Mouse (Mus musculus) embryo, embryonic 11 days (tissue): Measurements from ENCODE around the gene Rsbn1.
A peak's percentile ranks its signal among the peaks of the same experiment; 100 is the strongest.

ENCODE experiments used
- DNase-seq: peaks from one replicate; pipeline ENCODE4 v3.0.0-alpha.2; 2015

Gene Rsbn1

GRCm38 (mm10) chr3:103914010-103914669 lies at the start of gene Rsbn1:
Gene Rsbn1, plus strand, starts transcription at chr3:103914120.
- peak; percentile 99 for DNase-seq

GRCm38 (mm10) chr3:103864200-103864599 lies 49.7 kb upstream of the Rsbn1 start:
- DNase-seq: no peak

DNA sequence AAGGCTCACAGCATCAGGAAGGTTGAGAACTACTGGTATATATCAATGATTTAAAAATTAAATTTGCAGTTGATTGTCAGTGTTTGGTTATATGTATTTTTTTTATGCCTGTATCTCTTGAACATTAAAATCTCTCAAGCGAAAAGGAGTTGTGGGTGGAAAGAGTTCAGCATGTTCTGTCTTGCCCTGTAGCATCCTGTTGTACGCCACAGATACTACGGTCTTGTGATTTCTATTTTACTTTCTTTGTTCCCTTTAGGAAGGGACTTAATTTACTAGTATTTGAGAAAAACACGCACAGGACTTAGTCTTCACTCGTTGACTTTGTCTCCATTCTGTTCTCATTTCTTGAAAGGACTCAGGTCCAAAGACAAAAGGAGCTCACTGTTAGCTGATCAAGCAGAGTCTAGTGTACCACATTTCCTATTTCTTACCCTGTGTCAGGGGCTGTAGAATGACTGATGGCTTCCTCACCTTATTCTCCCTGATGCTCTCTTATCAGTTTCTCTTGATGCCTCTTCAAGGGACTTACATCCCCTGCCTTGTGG lies 46.4 kb upstream of the Rsbn1 start:
- DNase-seq: no peak

DNA sequence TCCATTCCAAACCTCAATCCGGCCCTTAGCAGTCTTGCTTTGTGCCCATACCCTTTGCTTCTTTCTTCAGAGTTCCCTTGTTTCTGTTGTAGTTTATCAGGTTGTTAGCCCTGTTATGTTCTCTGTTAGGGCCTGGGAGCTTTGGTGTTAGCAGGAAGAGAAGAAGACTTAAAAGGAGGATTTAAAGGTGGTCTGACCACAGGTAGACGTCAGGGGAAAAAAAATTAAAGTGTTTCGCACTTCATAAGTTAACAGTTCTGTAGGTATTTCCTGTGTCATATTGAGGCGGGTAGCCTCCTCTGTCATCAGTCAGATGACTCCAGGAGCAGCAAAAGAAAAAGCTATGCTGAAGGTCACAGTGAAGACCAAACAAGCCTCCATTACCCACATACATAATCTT lies 45.9 kb upstream of the Rsbn1 start:
- no peak for DNase-seq

DNA sequence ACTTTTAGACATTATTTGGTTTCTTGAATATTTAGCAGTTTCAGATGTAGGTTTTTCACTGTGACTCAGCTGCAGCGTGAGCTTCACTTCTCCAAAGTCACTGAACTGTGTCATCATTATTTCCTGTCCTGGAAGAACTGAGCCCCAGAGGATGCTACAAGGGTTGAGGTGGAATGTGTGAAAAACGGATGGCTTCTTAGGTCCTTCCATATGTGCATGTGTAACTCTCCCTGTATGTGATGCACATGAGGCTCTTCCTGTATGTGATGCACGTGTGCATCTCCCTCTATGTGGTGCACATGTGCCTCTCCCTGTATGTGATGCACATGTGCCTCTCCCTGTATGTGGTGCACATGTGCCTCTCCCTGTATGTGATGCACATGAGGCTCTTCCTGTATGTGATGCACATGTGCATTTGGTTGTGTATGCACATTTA lies 41.2 kb upstream of the Rsbn1 start:
- no peak for DNase-seq

- no peak for DNase-seq
Measured at GRCm38 (mm10) chr3:103874329-103874728, 39.6 kb upstream of the Rsbn1 start.

DNA sequence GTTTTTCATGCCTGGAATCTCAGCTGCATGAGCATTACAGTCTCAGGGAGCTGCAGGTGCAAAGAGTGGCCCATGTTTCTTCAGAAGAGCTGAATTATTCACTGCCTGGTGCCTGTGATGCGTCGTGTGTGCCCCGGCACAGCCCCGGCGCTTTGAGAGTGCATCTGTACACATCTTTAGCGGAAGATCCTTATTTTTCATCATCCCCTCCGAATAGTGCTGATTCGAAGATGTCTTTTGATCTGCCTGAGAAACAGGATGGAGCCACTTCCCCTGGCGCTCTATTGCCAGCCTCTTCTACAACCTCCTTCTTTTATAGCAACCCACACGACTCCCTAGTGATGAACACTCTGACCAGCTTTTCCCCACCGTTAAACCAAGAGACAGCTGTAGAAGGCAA lies 28.0 kb upstream of the Rsbn1 start:
- DNase-seq: no peak

GRCm38 (mm10) chr3:103887581-103887980 lies 26.3 kb upstream of the Rsbn1 start:
- DNase-seq: peak; percentile 68

GRCm38 (mm10) chr3:103893374-103893773 lies 20.5 kb upstream of the Rsbn1 start:
- no peak for DNase-seq

GRCm38 (mm10) chr3:103904705-103905104 lies 9.2 kb upstream of the Rsbn1 start:
- peak; percentile 23 for DNase-seq

DNA sequence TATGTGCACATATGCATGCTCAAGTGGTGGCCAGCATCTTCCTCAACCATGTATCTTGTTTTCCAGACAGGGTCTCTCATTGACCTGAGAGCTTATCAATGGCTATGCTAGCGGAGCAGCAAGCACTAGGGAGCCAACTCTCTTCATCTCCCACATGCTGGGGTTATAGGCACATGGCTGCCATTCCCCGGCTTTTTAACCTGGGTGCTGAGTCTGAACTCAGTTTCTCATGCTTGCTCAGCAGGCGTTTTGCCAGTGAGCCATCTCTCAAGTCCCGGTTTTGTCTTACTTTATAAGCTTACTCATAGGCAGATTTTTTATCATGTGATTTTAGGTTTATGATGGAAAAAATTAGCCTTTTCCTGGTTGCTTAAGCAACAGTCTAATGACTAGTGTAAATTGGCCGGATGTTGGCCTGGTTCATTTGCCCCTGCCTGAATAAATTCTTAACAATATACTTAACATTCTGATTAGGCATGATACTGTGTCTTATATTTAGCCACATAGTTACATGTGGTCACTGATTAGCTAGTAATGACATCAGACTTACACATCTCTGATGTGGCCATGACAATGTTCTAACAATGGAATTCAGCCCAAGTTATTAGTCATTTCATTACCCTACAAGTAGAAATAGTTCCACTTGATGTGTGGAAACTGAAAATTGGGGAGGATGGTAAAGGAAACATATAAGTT lies 6.4 kb upstream of the Rsbn1 start:
- DNase-seq: no peak

GRCm38 (mm10) chr3:103908781-103909180 lies 5.1 kb upstream of the Rsbn1 start:
- no peak for DNase-seq

DNA sequence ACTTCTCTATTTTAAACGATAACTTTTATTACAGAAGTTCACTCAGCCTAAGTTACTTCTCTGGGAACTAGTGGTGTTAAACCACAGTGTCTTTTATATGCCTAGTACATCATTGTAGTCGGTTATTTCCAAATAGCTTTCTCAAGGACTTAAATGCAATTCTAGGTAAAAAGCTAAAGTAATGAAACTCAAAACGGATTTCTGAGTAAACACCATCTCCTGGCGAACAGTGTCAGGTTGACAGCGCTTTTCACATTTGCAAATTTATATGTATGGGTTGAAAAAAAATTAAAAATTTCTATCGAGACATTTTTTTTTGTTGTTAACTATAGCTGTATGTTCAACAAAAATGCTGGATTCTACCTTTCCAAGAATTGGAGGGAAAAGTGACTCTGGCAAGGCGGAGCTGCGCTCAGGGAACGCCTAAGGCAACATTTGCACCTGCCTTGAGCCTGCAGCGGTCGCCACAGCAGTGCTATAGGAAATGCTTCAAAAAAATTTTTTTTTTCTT lies 414 bp upstream of the Rsbn1 start:
- peak; percentile 61 for DNase-seq

GRCm38 (mm10) chr3:103914732-103915508 lies 1.0 kb downstream of the Rsbn1 start:
- peak; percentile 62 for DNase-seq

DNA sequence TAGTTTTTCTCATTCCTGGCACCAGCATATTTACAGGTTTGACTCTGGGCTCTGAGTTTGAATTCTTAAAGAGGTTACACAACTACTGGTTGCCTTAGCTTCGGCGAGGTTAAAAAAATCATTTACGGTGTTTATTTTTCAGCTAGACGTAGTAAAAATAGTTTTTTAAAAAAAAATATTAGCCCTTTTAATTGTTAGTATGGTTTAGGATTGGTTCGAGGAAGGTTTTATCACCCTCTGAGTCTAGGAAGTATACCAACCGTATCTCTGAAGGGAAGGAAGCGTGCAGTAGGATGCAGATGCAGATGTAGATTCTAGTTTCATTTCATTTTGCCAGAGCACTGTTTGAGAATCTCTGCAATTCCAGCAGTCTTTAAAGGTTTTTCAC lies 1.6 kb downstream of the Rsbn1 start:
- no peak for DNase-seq

GRCm38 (mm10) chr3:103916205-103916838 lies 2.4 kb downstream of the Rsbn1 start:
- no peak for DNase-seq

DNA sequence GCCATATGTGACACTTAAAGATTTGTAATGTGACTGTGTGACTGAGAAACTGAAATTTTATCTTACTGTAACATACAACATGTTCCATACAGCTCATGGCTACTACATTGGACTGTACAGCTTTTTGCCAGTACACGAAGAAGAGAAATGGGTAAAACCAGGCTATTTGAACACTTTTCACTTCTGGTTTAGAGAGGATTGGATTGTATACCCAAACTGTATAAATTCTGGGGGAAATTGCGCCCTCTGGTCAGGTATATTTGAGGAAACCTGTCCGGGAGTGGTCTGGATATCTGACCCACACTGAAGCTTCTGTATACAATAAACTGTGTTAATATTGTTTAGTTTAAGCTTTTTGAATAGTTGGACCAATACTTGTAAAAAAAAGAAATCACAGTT lies 2.9 kb downstream of the Rsbn1 start:
- no peak for DNase-seq

DNA sequence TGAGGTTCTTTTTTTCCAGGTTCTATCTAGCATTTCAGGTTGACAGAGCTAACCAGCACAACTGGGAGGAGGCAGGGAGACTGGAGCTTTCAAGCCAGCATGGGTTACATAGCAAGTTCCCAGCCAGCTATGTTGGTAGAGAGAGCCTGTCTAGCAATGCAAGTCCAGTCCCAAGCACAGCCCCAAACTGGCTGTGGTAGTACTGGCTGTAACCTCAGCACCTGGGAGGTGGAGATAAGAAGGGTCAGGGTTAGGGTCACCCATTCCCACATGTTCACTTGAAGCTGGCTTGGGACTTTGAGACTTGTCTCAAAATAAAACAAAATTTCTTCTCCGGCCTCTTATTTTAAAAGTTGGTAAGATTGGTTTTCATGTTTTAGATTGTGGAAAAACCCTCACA lies 6.2 kb downstream of the Rsbn1 start:
- DNase-seq: no peak

DNA sequence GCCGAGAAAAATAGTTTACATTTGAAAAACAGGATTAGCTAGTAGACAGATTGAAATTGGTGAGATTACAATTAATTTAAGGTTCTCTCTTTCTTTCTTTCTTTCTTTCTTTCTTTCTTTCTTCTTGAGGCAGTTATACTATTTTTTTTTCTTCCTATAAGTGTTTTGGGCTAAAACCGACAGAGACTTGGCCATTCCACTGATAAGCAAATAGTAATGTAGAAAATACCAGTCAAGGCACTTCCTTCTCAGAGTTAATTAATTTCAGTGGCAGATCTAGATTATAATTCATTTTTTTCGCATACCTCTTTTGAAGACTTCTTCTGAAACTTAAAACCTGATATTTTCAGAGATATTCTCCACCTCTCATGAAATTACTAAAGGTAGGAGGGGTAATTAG lies 11.4 kb downstream of the Rsbn1 start:
- no peak for DNase-seq

GRCm38 (mm10) chr3:103927511-103927910 lies 13.6 kb downstream of the Rsbn1 start:
- no peak for DNase-seq

GRCm38 (mm10) chr3:103944794-103945562 lies 31.1 kb downstream of the Rsbn1 start:
- no peak for DNase-seq

DNA sequence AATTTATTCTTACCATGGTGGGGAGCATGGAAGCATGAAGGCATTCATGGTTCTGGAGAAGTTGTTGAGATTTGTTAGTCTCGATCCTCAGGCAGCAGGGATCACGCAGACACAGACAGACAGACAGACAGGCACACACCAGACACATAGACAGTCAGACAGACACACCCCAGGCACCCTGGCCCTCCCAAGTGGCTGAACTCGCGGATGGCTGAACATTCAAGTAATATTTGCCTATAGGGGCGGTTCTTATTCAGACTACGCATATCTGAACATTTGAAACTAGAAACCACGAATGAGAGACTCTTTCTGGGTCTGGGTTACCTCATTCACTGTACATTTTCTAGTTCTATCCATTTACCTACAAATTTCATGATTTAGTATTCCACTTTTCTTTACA lies 34.7 kb downstream of the Rsbn1 start:
- DNase-seq: no peak
